Mouse (Mus musculus) activated CD4-positive, CD25-positive, alpha-beta regulatory T cell, adult 9 weeks (primary cell): ENCODE measurements around the gene Gm10217. TPM values are rescaled to one million over a fixed set of nuclear protein-coding genes. Genes with fewer than 3 reads are reported as not detected.

Experiments
- polyA plus RNA-seq: library from polyadenylated mRNA; unstranded; fragments of 100-300 nt; shearing (Covaris generic); gene quantifications from one replicate; pipeline ENCODE4 v1.2.1, GENCODE M21; 2017

Gene Gm10217
- polyA plus RNA-seq = not detected

GRCm38 (mm10) chr8:9863951-9864350, at the start of gene Gm10217:
Gene Gm10217, plus strand, starts transcription at chr8:9864251.

Other genes with a start within 250 kb of the Gm10217 start
- not detected for gene Fam155a, start 93.1 kb upstream of the Gm10217 start, polyA plus RNA-seq
- gene Lig4, start 113.4 kb downstream of the Gm10217 start, polyA plus RNA-seq = 6.2 TPM
- gene Abhd13, start 113.5 kb downstream of the Gm10217 start, polyA plus RNA-seq = 1.9 TPM
- 3.0 TPM for gene Tnfsf13b, start 142.2 kb downstream of the Gm10217 start, polyA plus RNA-seq